Mouse (Mus musculus): Measurements from ENCODE around the gene Ak5. TPM values are rescaled to one million over a fixed set of nuclear protein-coding genes. Genes with fewer than 3 reads are reported as not detected.

The Ak5 gene
- polyA plus RNA-seq, 1 experiment from 2014 or later: 7.1 TPM

- Histone ChIP-seq H3K9ac (replicated peaks) (no peak overlapping the region), H3K36me3 (no peaks in the 10 kb centered on the region)
- 88% methylated on average over 9 of the region's 9 CpGs for WGBS
Measured at GRCm38 (mm10) chr3:152689105-152689504, 20.9 kb upstream of the Ak5 start.

GRCm38 (mm10) chr3:152688532-152688931 lies 20.4 kb upstream of the Ak5 start:
- no peak overlapping the region for H3K9ac ChIP-seq (replicated peaks)

More at GRCm38 (mm10) chr3:152689105-152689504, 20.9 kb upstream of the Ak5 start:
- Histone ChIP-seq H3K4me3 (no peak overlapping the region), H3K4me1 (no peaks in the 10 kb centered on the region), H3K27ac (replicated peaks) (no peak overlapping the region), H3K27me3 (no peaks in the 10 kb centered on the region), H3K4me2 (replicated peaks) (no peak overlapping the region), H3K9me3 (no peaks in the 10 kb centered on the region)
- no peak for ATAC-seq (replicated peaks)

GRCm38 (mm10) chr3:152674663-152675062 lies 6.5 kb upstream of the Ak5 start:
- Histone ChIP-seq H3K4me3 (no peak overlapping the region), H3K9ac (replicated peaks) (no peak overlapping the region), H3K9me3 (no peaks in the 10 kb centered on the region), H3K36me3 (no peaks in the 10 kb centered on the region), H3K27me3 (no peaks in the 10 kb centered on the region), H3K27ac (replicated peaks) (no peak overlapping the region), H3K4me1 (no peaks in the 10 kb centered on the region), H3K4me2 (replicated peaks) (no peak overlapping the region)
- 80% methylated on average over 6 of the region's 6 CpGs for WGBS
- no peak for ATAC-seq (replicated peaks)

More at GRCm38 (mm10) chr3:152688532-152688931, 20.4 kb upstream of the Ak5 start:
- no peaks in the 10 kb centered on the region for H3K9me3 ChIP-seq
- H3K36me3 ChIP-seq: no peaks in the 10 kb centered on the region
- no peak overlapping the region for H3K4me3 ChIP-seq
- no peaks in the 10 kb centered on the region for H3K27me3 ChIP-seq
- no peaks in the 10 kb centered on the region for H3K4me1 ChIP-seq
- no peak overlapping the region for H3K27ac ChIP-seq (replicated peaks)
- no peak for ATAC-seq (replicated peaks)
- no peak overlapping the region for H3K4me2 ChIP-seq (replicated peaks)
- WGBS: 80% methylated on average over 5 of the region's 5 CpGs

- no peak overlapping the region for H3K4me3 ChIP-seq
- ATAC-seq (replicated peaks): no peak
Measured at GRCm38 (mm10) chr3:152669783-152670182, 1.6 kb upstream of the Ak5 start.

GRCm38 (mm10) chr3:152668793-152669192 lies 633 bp upstream of the Ak5 start:
- Histone ChIP-seq H3K4me1 (peaks cover 10% of the 10 kb centered on the region), H3K27ac (replicated peaks) (no peak overlapping the region), H3K36me3 (no peaks in the 10 kb centered on the region), H3K27me3 (peaks cover 32% of the 10 kb centered on the region; the same call in 1 of the 2 replicates), H3K9me3 (no peaks in the 10 kb centered on the region), H3K9ac (replicated peaks) (no peak overlapping the region), H3K4me3 (no peak overlapping the region), H3K4me2 (replicated peaks) (no peak overlapping the region; the same call in 1 of the 2 replicates)
- 85% methylated on average over 2 of the region's 2 CpGs for WGBS
- ATAC-seq (replicated peaks): no peak

More at GRCm38 (mm10) chr3:152669783-152670182, 1.6 kb upstream of the Ak5 start:
- 87% methylated on average over 3 of the region's 3 CpGs for whole genome bisulfite sequencing
- Histone ChIP-seq H3K27ac (replicated peaks) (no peak overlapping the region), H3K36me3 (no peaks in the 10 kb centered on the region), H3K9ac (replicated peaks) (no peak overlapping the region), H3K27me3 (peaks cover 32% of the 10 kb centered on the region; the same call in 1 of the 2 replicates), H3K4me1 (peaks cover 10% of the 10 kb centered on the region), H3K4me2 (replicated peaks) (no peak overlapping the region), H3K9me3 (no peaks in the 10 kb centered on the region)

- Histone ChIP-seq H3K9ac (replicated peaks) (peak overlapping the region; percentile 57), H3K27ac (replicated peaks) (no peak overlapping the region), H3K27me3 (peaks cover 32% of the 10 kb centered on the region; the same call in 1 of the 2 replicates), H3K9me3 (no peaks in the 10 kb centered on the region), H3K4me3 (peak overlapping the region; percentile 65), H3K4me1 (peaks cover 10% of the 10 kb centered on the region), H3K4me2 (replicated peaks) (peak overlapping the region; percentile 99), H3K36me3 (no peaks in the 10 kb centered on the region)
- peak; percentile 90 for ATAC-seq (replicated peaks)
- WGBS: 0% methylated on average over 54 of the region's 82 CpGs
Measured at GRCm38 (mm10) chr3:152667356-152668211, 576 bp downstream of the Ak5 start.

- under 1% methylated on average over 16 of the region's 16 CpGs for WGBS
- peak overlapping the region; percentile 65 for H3K4me3 ChIP-seq
Measured at GRCm38 (mm10) chr3:152666991-152667355, 1.2 kb downstream of the Ak5 start.

GRCm38 (mm10) chr3:152658592-152658991 lies 9.6 kb downstream of the Ak5 start:
- WGBS: 93% methylated on average over 2 of the region's 2 CpGs
- no peak for ATAC-seq (replicated peaks)
- H3K27me3 ChIP-seq: no peaks in the 10 kb centered on the region
- no peak overlapping the region for H3K4me2 ChIP-seq (replicated peaks)
- H3K4me3 ChIP-seq: no peak overlapping the region
- H3K9me3 ChIP-seq: no peaks in the 10 kb centered on the region
- no peaks in the 10 kb centered on the region for H3K36me3 ChIP-seq
- H3K4me1 ChIP-seq: no peaks in the 10 kb centered on the region
- H3K9ac ChIP-seq (replicated peaks): no peak overlapping the region
- no peak overlapping the region for H3K27ac ChIP-seq (replicated peaks)

More at GRCm38 (mm10) chr3:152666991-152667355, 1.2 kb downstream of the Ak5 start:
- peak; percentile 21; the same call in 1 of the 2 replicates for ATAC-seq (replicated peaks)
- H3K4me2 ChIP-seq (replicated peaks): peak overlapping the region; percentile 99
- no peaks in the 10 kb centered on the region for H3K9me3 ChIP-seq
- H3K36me3 ChIP-seq: no peaks in the 10 kb centered on the region
- peaks cover 10% of the 10 kb centered on the region for H3K4me1 ChIP-seq
- peak overlapping the region; percentile 57 for H3K9ac ChIP-seq (replicated peaks)
- H3K27ac ChIP-seq (replicated peaks): no peak overlapping the region
- peaks cover 32% of the 10 kb centered on the region; the same call in 1 of the 2 replicates for H3K27me3 ChIP-seq

- Histone ChIP-seq H3K4me2 (replicated peaks) (no peak overlapping the region), H3K27me3 (no peaks in the 10 kb centered on the region), H3K36me3 (no peaks in the 10 kb centered on the region), H3K27ac (replicated peaks) (no peak overlapping the region), H3K4me3 (no peak overlapping the region), H3K9me3 (no peaks in the 10 kb centered on the region), H3K4me1 (no peaks in the 10 kb centered on the region), H3K9ac (replicated peaks) (no peak overlapping the region)
- no peak for ATAC-seq (replicated peaks)
- 89% methylated on average over 2 of the region's 2 CpGs for WGBS
Measured at GRCm38 (mm10) chr3:152651991-152652390, 16.2 kb downstream of the Ak5 start.

GRCm38 (mm10) chr3:152644610-152645009 lies 23.6 kb downstream of the Ak5 start:
- H3K9ac ChIP-seq (replicated peaks): no peak overlapping the region
- no peaks in the 10 kb centered on the region for H3K27me3 ChIP-seq
- H3K36me3 ChIP-seq: no peaks in the 10 kb centered on the region
- H3K9me3 ChIP-seq: no peaks in the 10 kb centered on the region
- H3K4me2 ChIP-seq (replicated peaks): no peak overlapping the region
- no peak for ATAC-seq (replicated peaks)
- no peak overlapping the region for H3K27ac ChIP-seq (replicated peaks)
- no peaks in the 10 kb centered on the region for H3K4me1 ChIP-seq
- WGBS: 89% methylated on average over 5 of the region's 5 CpGs
- H3K4me3 ChIP-seq: no peak overlapping the region

GRCm38 (mm10) chr3:152625061-152625820 lies 42.9 kb downstream of the Ak5 start:
- WGBS: 55% methylated on average over 10 of the region's 10 CpGs
- H3K27ac ChIP-seq (replicated peaks): no peak overlapping the region
- no peaks in the 10 kb centered on the region for H3K36me3 ChIP-seq

GRCm38 (mm10) chr3:152620534-152620933 lies 47.6 kb downstream of the Ak5 start:
- no peak overlapping the region for H3K4me3 ChIP-seq
- no peak overlapping the region for H3K27ac ChIP-seq (replicated peaks)
- 24% methylated on average over 11 of the region's 11 CpGs for WGBS
- H3K27me3 ChIP-seq: no peaks in the 10 kb centered on the region
- H3K9me3 ChIP-seq: no peaks in the 10 kb centered on the region
- H3K4me2 ChIP-seq (replicated peaks): no peak overlapping the region
- 0 out of 2 replicates have a peak, but pooled peaks cover 3% of the 10 kb centered on the region for H3K4me1 ChIP-seq
- H3K36me3 ChIP-seq: no peaks in the 10 kb centered on the region
- no peak overlapping the region for H3K9ac ChIP-seq (replicated peaks)
- no peak for ATAC-seq (replicated peaks)

More at GRCm38 (mm10) chr3:152625061-152625820, 42.9 kb downstream of the Ak5 start:
- Histone ChIP-seq H3K9ac (replicated peaks) (no peak overlapping the region), H3K9me3 (no peaks in the 10 kb centered on the region), H3K4me2 (replicated peaks) (no peak overlapping the region), H3K27me3 (no peaks in the 10 kb centered on the region), H3K4me1 (0 out of 2 replicates have a peak, but pooled peaks cover 3% of the 10 kb centered on the region), H3K4me3 (no peak overlapping the region)
- ATAC-seq (replicated peaks): 0 out of 2 replicates have a peak, but pooled peaks have one; percentile 55
